Mouse (Mus musculus): Measurements from ENCODE around the gene Rapgef6.

DNA sequence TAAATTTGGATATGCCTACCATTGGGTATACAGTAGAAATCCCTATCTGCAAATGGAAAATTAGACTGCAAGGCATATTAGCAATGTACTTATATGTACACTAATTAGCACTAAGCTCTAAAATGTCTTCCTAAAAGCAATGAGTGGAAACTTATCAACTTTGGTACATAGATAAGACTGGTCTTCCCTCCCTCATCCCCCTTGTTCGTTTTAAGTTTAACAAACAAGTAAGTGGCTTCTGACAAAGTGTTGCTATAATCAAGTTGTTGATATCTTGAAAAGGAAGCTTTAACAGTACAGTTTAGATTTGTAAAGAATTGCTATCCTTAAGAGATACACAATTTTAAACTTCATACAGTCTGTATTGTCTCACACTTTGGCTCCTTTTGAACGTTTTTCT lies 78.5 kb downstream of the Rapgef6 start:
- TF ChIP-seq POLR2A (IDR thresholded peaks at IDR 0.05; ENCODE audit: low read depth, low read length) (no peak), CTCF (IDR thresholded peaks at IDR 0.05; ENCODE audit: extremely low read depth, insufficient read length, insufficient replicate concordance, low read depth, low read length) (no peak)

Data from small intestine, adult 2 months (tissue).